Mouse (Mus musculus) effector memory CD4-positive, alpha-beta T cell, adult 7 months (primary cell): ENCODE results near the gene Aplnr. TPM values are rescaled to one million over a fixed set of nuclear protein-coding genes. Genes with fewer than 3 reads are reported as not detected.

Experiments used
- polyA plus RNA-seq: library from polyadenylated mRNA; unstranded; fragments of 100-300 nt; shearing (Covaris generic); gene quantifications from one replicate; pipeline ENCODE4 v1.2.1, GENCODE M21; 2017

The Aplnr gene
- polyA plus RNA-seq = 0.43 TPM

DNA sequence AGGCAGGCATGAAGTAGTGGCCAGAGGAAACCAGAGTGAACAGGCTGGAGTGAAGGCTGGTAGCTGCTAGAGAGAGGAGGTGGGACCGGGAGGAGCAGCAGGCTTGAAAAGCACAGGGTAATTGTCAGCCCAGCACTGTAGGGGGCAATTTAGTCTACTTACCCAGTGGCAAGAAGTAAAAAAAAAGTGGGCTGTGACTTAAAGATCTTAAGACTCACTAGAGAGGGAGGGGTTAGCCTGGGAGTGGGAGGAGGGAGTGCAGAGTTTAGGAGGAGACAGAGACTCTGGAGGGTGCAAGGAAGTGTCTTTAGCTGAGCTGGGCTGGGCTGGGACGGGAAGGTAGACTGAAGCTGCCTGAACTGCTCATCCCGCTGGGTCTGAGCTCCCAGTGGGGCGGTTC is at the start of gene Aplnr:
Gene Aplnr, plus strand, starts transcription at position 137 of the 400 bp plus-strand sequence.

Other genes starting within 250 kb of the Aplnr start
- gene Rtn4rl2, start 249.5 kb upstream of the Aplnr start, polyA plus RNA-seq = not detected
- 2.1 TPM for gene Slc43a3, start 199.6 kb upstream of the Aplnr start, polyA plus RNA-seq
- gene Prg2, start 155.8 kb upstream of the Aplnr start, polyA plus RNA-seq = not detected
- gene Prg3, start 148.0 kb upstream of the Aplnr start, polyA plus RNA-seq = not detected
- 174 TPM for gene Ssrp1, start 99.0 kb upstream of the Aplnr start, polyA plus RNA-seq
- 0.84 TPM for gene P2rx3, start 98.8 kb upstream of the Aplnr start, polyA plus RNA-seq
- gene Tnks1bp1, start 88.2 kb upstream of the Aplnr start, polyA plus RNA-seq = 9.9 TPM
- gene Lrrc55, start 61.0 kb downstream of the Aplnr start, polyA plus RNA-seq = not detected
- gene Olfr987, start 203.1 kb downstream of the Aplnr start, polyA plus RNA-seq = not detected
- not detected for gene Olfr988, start 227.0 kb downstream of the Aplnr start, polyA plus RNA-seq